Mouse (Mus musculus): ENCODE results near the gene Pth1r.

DNA sequence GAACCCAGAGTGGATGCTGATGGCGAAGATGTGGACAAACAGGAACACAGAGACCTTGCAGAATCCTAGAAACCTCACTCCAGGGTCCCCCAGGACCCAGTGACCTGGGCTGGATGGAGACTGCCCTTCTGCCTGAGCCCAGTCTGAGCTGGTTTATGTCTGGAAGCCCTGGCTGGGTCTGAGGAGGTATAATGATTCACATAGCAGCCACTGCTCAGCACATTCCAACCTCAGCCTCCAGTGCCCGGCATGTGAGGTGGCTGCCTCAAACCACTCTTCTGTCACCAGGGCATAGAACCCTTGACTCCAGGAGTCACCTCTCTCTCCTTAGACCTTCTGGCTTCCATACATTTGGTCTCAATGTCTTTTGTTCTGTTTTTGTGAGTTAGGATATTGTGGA, 1.5 kb upstream of the Pth1r start:
- TF ChIP-seq POLR2A (IDR thresholded peaks at IDR 0.05; ENCODE audit: low read depth, low read length) (no peak), CTCF (IDR thresholded peaks at IDR 0.05; ENCODE audit: extremely low read depth, insufficient read depth, insufficient read length, insufficient replicate concordance) (no peak)

All from spleen, adult 2 months (tissue).